Comparison of ENCODE assay signal across 10 mouse cellular contexts in the genomic region with DNA sequence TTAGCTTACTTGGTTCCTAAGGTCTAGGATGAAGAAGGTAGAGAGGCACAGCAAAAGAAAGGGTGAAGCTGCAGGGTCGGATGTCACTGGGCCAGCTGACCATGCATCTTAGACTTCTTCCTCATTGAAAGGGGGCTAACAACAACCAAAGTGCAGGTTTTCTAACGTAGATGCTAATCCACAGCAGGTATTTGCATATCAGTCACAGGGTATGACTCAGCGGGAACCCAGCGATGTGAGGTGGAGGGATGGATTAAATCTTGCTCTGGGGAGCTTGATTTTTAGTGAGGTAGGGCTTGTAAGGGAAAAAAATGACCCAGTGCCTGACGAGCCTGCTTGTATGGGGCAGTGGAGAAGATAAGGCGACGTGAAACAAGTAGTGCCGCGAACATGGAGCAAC. TPM values are rescaled to one million over a fixed set of nuclear protein-coding genes. Genes with fewer than 3 reads are reported as not detected.
DNase-seq lines count a peak whose midpoint lies in the region; ATAC-seq and TF ChIP-seq lines count a peak whose summit lies in the region.
"Had no signal": no experiment of that assay in that cellular context is flagged by ENCODE, and none has a peak within 500 bp of the region (broad histone marks: within the 10 kb centered on the region; RNA-seq: fewer than 3 reads in every experiment).

No protein-coding gene starts in this region.

- TF ChIP-seq EP300 in lung, postnatal 0 days (IDR thresholded peaks at IDR 0.05), result no peak

- H3K9me3 ChIP-seq in heart, embryonic 14.5 days (ENCODE audit: control insufficient read depth, low read length), result no peaks in the 10 kb centered on the region
- no peaks in the 10 kb centered on the region for H3K9me3 ChIP-seq in lung, postnatal 0 days (ENCODE audit: low read length)
- no peaks in the 10 kb centered on the region for H3K9me3 ChIP-seq in embryonic facial prominence, embryonic 15.5 days (replicated peaks)

- peak overlapping the region; percentile 65 for H3K9ac ChIP-seq in heart, embryonic 14.5 days (ENCODE audit: low read length)
- no peak overlapping the region; the same call in 1 of the 2 replicates for H3K9ac ChIP-seq in lung, postnatal 0 days (replicated peaks; ENCODE audit: low read depth)
- no peak overlapping the region for H3K9ac ChIP-seq in embryonic facial prominence, embryonic 15.5 days

- no peak for TF ChIP-seq CTCF in lung, postnatal 0 days (IDR thresholded peaks at IDR 0.05)
- no peak for TF ChIP-seq CTCF in left cerebral cortex, adult 2 months (IDR thresholded peaks at IDR 0.05)

- H3K27me3 ChIP-seq in heart, embryonic 14.5 days (ENCODE audit: control insufficient read depth, insufficient read depth, low read length), result no peaks in the 10 kb centered on the region
- no peaks in the 10 kb centered on the region for H3K27me3 ChIP-seq in lung, postnatal 0 days (replicated peaks; ENCODE audit: insufficient read depth, low read length)
- H3K27me3 ChIP-seq in embryonic facial prominence, embryonic 15.5 days, result no peaks in the 10 kb centered on the region
- no peaks in the 10 kb centered on the region for H3K27me3 ChIP-seq in splenic B cell, adult 2 months (ENCODE audit: control insufficient read depth, insufficient read depth, low read length, poor library complexity, severe bottlenecking)

- H3K4me2 ChIP-seq in heart, embryonic 14.5 days (ENCODE audit: low read length), result peak overlapping the region; percentile 66
- H3K4me2 ChIP-seq in lung, postnatal 0 days (replicated peaks; ENCODE audit: low read depth, low read length), result peak overlapping the region; percentile 61
- peak overlapping the region; percentile 40; the same call in 1 of the 2 replicates for H3K4me2 ChIP-seq in embryonic facial prominence, embryonic 15.5 days (replicated peaks)

- no peaks in the 10 kb centered on the region for H3K36me3 ChIP-seq in heart, embryonic 14.5 days (ENCODE audit: control insufficient read depth, insufficient read depth, low read length)
- no peaks in the 10 kb centered on the region for H3K36me3 ChIP-seq in lung, postnatal 0 days (ENCODE audit: insufficient read depth, low read length)
- no peaks in the 10 kb centered on the region for H3K36me3 ChIP-seq in embryonic facial prominence, embryonic 15.5 days
- no peaks in the 10 kb centered on the region for H3K36me3 ChIP-seq in splenic B cell, adult 2 months (ENCODE audit: control insufficient read depth, insufficient read depth, low read length, poor library complexity, severe bottlenecking)

- 4% methylated on average over 9 of the region's 9 CpGs for WGBS in heart, embryonic 14.5 days
- 18% methylated on average over 9 of the region's 9 CpGs for WGBS in lung, postnatal 0 days
- WGBS in embryonic facial prominence, embryonic 15.5 days, result 22% methylated on average over 9 of the region's 9 CpGs

- H3K4me3 ChIP-seq in heart, embryonic 14.5 days (ENCODE audit: control insufficient read depth in 1 of 2, insufficient read depth in 1 of 2, low read depth in 1 of 2, low read length in 2 of 2), result peak overlapping the region; percentile 14 to 28
- peak overlapping the region; percentile 27; the same call in 1 of the 2 replicates for H3K4me3 ChIP-seq in lung, postnatal 0 days (ENCODE audit: low read depth, low read length)
- H3K4me3 ChIP-seq in embryonic facial prominence, embryonic 15.5 days (replicated peaks), result no peak overlapping the region
- no peak overlapping the region for H3K4me3 ChIP-seq in left cerebral cortex, adult 2 months

- ATAC-seq in heart, embryonic 14.5 days (ENCODE audit: insufficient number of reproducible peaks, insufficient read depth, low FRiP score, low read depth), result no peak
- ATAC-seq in lung, postnatal 0 days, result no peak
- ATAC-seq in embryonic facial prominence, embryonic 15.5 days (ENCODE audit: insufficient number of reproducible peaks, low FRiP score, low TSS enrichment, low read depth), result no peak

- peaks cover 11 to 14% of the 10 kb centered on the region in 2 experiments for H3K4me1 ChIP-seq in heart, embryonic 14.5 days (ENCODE audit: control insufficient read depth in 2 of 2, insufficient read depth in 2 of 2, low read length in 2 of 2)
- peaks cover 18% of the 10 kb centered on the region; the same call in 1 of the 2 replicates for H3K4me1 ChIP-seq in lung, postnatal 0 days (ENCODE audit: insufficient read depth, low read depth, low read length)
- peaks cover 33% of the 10 kb centered on the region for H3K4me1 ChIP-seq in embryonic facial prominence, embryonic 15.5 days

- H3K27ac ChIP-seq in heart, embryonic 14.5 days (replicated peaks in 1 of 2; ENCODE audit: control insufficient read depth in 1 of 2, insufficient read depth in 1 of 2, low read depth in 2 of 2, low read length in 2 of 2), result peak overlapping the region; percentile 84 to 88
- peak overlapping the region; percentile 86 for H3K27ac ChIP-seq in lung, postnatal 0 days (ENCODE audit: low read length)
- no peak overlapping the region; the same call in 1 of the 2 replicates for H3K27ac ChIP-seq in embryonic facial prominence, embryonic 15.5 days (replicated peaks)
- no peak overlapping the region for H3K27ac ChIP-seq in left cerebral cortex, adult 2 months

- intact Hi-C loops in left cerebral cortex, adult 2 months (cut with DNase I), result no loop called here

- no peak for DNase-seq in heart, adult 8-10 months (ENCODE audit: low spot score)
- DNase-seq in lung, postnatal 0 days (ENCODE audit: low spot score), result no peak
- DNase-seq in lung, postnatal 36 days, result no peak
- DNase-seq in splenic B cell, adult 2 months (ENCODE audit: low read depth, low spot score), result peak; percentile 74
- DNase-seq in cerebellum, adult 9-10 months, result no peak
- no peak for DNase-seq in left cerebral cortex, adult 2 months (ENCODE audit: extremely low spot score in 1 of 2, low spot score in 2 of 2)
- DNase-seq: cerebellum, adult 18-20 months; kidney, postnatal 14 days had no signal

RNA-seq across cellular contexts. Expression of a gene that starts 9.5 kb away (rescaled TPM):
- polyA plus RNA-seq in heart, embryonic 14.5 days (2014; fragmentation: Nextera tagmentation; extraction: Ambion mirVana), result 44.1 and 47.0 TPM in 2 replicates
- total RNA-seq in heart, adult 8-10 months (2022), result 10 to 100 TPM; 38.1 to 53.7 (median 46.6) TPM
- 78.2 and 113 TPM in 2 replicates for polyA plus RNA-seq in lung, postnatal 0 days (2015; fragmentation: Nextera tagmentation; extraction: Ambion mirVana)
- polyA plus RNA-seq in embryonic facial prominence, embryonic 15.5 days (2015; fragmentation: Nextera tagmentation; extraction: Ambion mirVana), result 39.4 and 41.7 TPM in 2 replicates
- total RNA-seq in left cerebral cortex, adult 2 months (2021), result 10 to 100 TPM in 1 of 2 experiments, 1 to 10 TPM in 1; 7.8 to 11.2 TPM

Comparison
In these comparisons a context has a peak if more than half of its experiments do, and no peak if none do; other contexts are left out.
1. H3K27ac ChIP-seq: peak in heart, embryonic 14.5 days (2 of 2) and lung, postnatal 0 days (single experiment); none in embryonic facial prominence, embryonic 15.5 days (single experiment) and left cerebral cortex, adult 2 months (single experiment).
2. H3K4me3 ChIP-seq: peak in heart, embryonic 14.5 days (2 of 2) and lung, postnatal 0 days (single experiment); none in embryonic facial prominence, embryonic 15.5 days (single experiment) and left cerebral cortex, adult 2 months (single experiment).
3. Peak in every context shown above with its lines, with median percentiles within 50 percentile points of each other: H3K4me2 ChIP-seq.